Comparison of ENCODE assay signal across 15 mouse cellular contexts in genomic region chr4:103577111-103577815, GRCm38 (mm10). TPM values are rescaled to one million over a fixed set of nuclear protein-coding genes. Genes with fewer than 3 reads are reported as not detected.
DNase-seq lines count a peak whose midpoint lies in the region; ATAC-seq lines count a peak whose summit lies in the region.
"Had no signal": no experiment of that assay in that cellular context is flagged by ENCODE, and none has a peak within 500 bp of the region (broad histone marks: within the 10 kb centered on the region; RNA-seq: fewer than 3 reads in every experiment).

No protein-coding gene starts in this region.

- intact Hi-C loops in left cerebral cortex, postnatal 25 days (cut with DNase I): no loop called here

- DNase-seq in cerebellum, postnatal 14 days: peak; percentile 19 to 51
- DNase-seq in left cerebral cortex, postnatal 25 days (ENCODE audit: low spot score in 2 of 2): peak; percentile 26 to 47
- DNase-seq in left cerebral cortex, adult 18-20 months (ENCODE audit: low spot score in 2 of 2): no peak
- DNase-seq in layer of hippocampus, adult 9-10 months (ENCODE audit: low spot score): peak; percentile 61
- no peak for DNase-seq in kidney, adult 11 months
- DNase-seq in urinary bladder, postnatal 14 days (ENCODE audit: low spot score): no peak
- DNase-seq: adrenal gland, postnatal 14 days; cerebellum, adult 9-10 months; heart, postnatal 14 days; kidney, postnatal 4 days; thymus, postnatal 14 days had no signal

- no peak for ATAC-seq in cerebellum, adult (ENCODE audit: insufficient number of reproducible peaks, low FRiP score, low TSS enrichment)
- ATAC-seq: CD4-positive, CD25-positive, alpha-beta regulatory T cell, adult 4 months; intestine, embryonic 15.5 days; Patski had no signal

RNA-seq across cellular contexts. Expression of gene Dab1, which starts 41.9 kb away (rescaled TPM):
- total RNA-seq in left cerebral cortex, postnatal 25 days (2021): 100 to 1,000 TPM; 111 to 114 TPM
- 100 to 1,000 TPM; 117 to 119 TPM for total RNA-seq in left cerebral cortex, adult 18-20 months (2021)

Comparison
In these comparisons a context has a peak if more than half of its experiments do, and no peak if none do; other contexts are left out.
1. DNase-seq: peak in cerebellum, postnatal 14 days (2 of 2), left cerebral cortex, postnatal 25 days (2 of 2) and layer of hippocampus, adult 9-10 months (single experiment); none in left cerebral cortex, adult 18-20 months (0 of 2), kidney, adult 11 months (single experiment) and urinary bladder, postnatal 14 days (single experiment).